Mouse (Mus musculus): ENCODE data around the gene Ntsr1. TPM values are rescaled to one million over a fixed set of nuclear protein-coding genes. Genes with fewer than 3 reads are reported as not detected.

The Ntsr1 gene
- not detected for polyA plus RNA-seq (2015; fragmentation: Illumina TruSeq; extraction: RNeasy Lipid Tissue Mini Kit (QIAGEN cat#74804); ENCODE audit: insufficient read depth, low read depth, low replicate concordance)

GRCm38 (mm10) chr2:180499741-180500140 is at the start of gene Ntsr1:
Gene Ntsr1, plus strand, starts transcription at chr2:180499976.

GRCm38 (mm10) chr2:180455723-180456698 is 43.8 kb upstream of the Ntsr1 start, which contains the start of gene Slco4a1:
Gene Slco4a1, plus strand, starts transcription at chr2:180456245.

GRCm38 (mm10) chr2:180581002-180581401 is 81.2 kb downstream of the Ntsr1 start, which contains the start of gene Mrgbp:
Gene Mrgbp, plus strand, starts transcription at chr2:180581304.

GRCm38 (mm10) chr2:180589123-180589831 is 89.5 kb downstream of the Ntsr1 start, which contains the start of gene Ogfr:
Gene Ogfr, plus strand, starts transcription at chr2:180589245.

Other genes starting within 250 kb of the Ntsr1 start
- 683 TPM for gene Rps21, start 242.6 kb upstream of the Ntsr1 start, polyA plus RNA-seq (2015; fragmentation: Illumina TruSeq; extraction: RNeasy Lipid Tissue Mini Kit (QIAGEN cat#74804); ENCODE audit: insufficient read depth, low read depth, low replicate concordance)
- 7.8 TPM for gene Cables2, start 226.5 kb upstream of the Ntsr1 start, polyA plus RNA-seq (2015; fragmentation: Illumina TruSeq; extraction: RNeasy Lipid Tissue Mini Kit (QIAGEN cat#74804); ENCODE audit: insufficient read depth, low read depth, low replicate concordance)
- gene Rbbp8nl, start 210.1 kb upstream of the Ntsr1 start, polyA plus RNA-seq (2015; fragmentation: Illumina TruSeq; extraction: RNeasy Lipid Tissue Mini Kit (QIAGEN cat#74804); ENCODE audit: insufficient read depth, low read depth, low replicate concordance) = not detected
- gene Gata5, start 165.3 kb upstream of the Ntsr1 start, polyA plus RNA-seq (2015; fragmentation: Illumina TruSeq; extraction: RNeasy Lipid Tissue Mini Kit (QIAGEN cat#74804); ENCODE audit: insufficient read depth, low read depth, low replicate concordance) = 0.72 TPM
- 6.0 TPM for gene Slco4a1, start 43.7 kb upstream of the Ntsr1 start, polyA plus RNA-seq (2015; fragmentation: Illumina TruSeq; extraction: RNeasy Lipid Tissue Mini Kit (QIAGEN cat#74804); ENCODE audit: insufficient read depth, low read depth, low replicate concordance)
- gene Mrgbp, start 81.3 kb downstream of the Ntsr1 start, polyA plus RNA-seq (2015; fragmentation: Illumina TruSeq; extraction: RNeasy Lipid Tissue Mini Kit (QIAGEN cat#74804); ENCODE audit: insufficient read depth, low read depth, low replicate concordance) = 9.0 TPM
- gene Ogfr, start 89.3 kb downstream of the Ntsr1 start, polyA plus RNA-seq (2015; fragmentation: Illumina TruSeq; extraction: RNeasy Lipid Tissue Mini Kit (QIAGEN cat#74804); ENCODE audit: insufficient read depth, low read depth, low replicate concordance) = 7.9 TPM
- gene Col9a3, start 97.8 kb downstream of the Ntsr1 start, polyA plus RNA-seq (2015; fragmentation: Illumina TruSeq; extraction: RNeasy Lipid Tissue Mini Kit (QIAGEN cat#74804); ENCODE audit: insufficient read depth, low read depth, low replicate concordance) = 3.4 TPM
- not detected for gene Tcfl5, start 142.7 kb downstream of the Ntsr1 start, polyA plus RNA-seq (2015; fragmentation: Illumina TruSeq; extraction: RNeasy Lipid Tissue Mini Kit (QIAGEN cat#74804); ENCODE audit: insufficient read depth, low read depth, low replicate concordance)
- 6.4 TPM for gene Dido1, start 210.0 kb downstream of the Ntsr1 start, polyA plus RNA-seq (2015; fragmentation: Illumina TruSeq; extraction: RNeasy Lipid Tissue Mini Kit (QIAGEN cat#74804); ENCODE audit: insufficient read depth, low read depth, low replicate concordance)
- 6.6 TPM for gene Gid8, start 210.1 kb downstream of the Ntsr1 start, polyA plus RNA-seq (2015; fragmentation: Illumina TruSeq; extraction: RNeasy Lipid Tissue Mini Kit (QIAGEN cat#74804); ENCODE audit: insufficient read depth, low read depth, low replicate concordance)
- 24.0 TPM for gene Slc17a9, start 225.3 kb downstream of the Ntsr1 start, polyA plus RNA-seq (2015; fragmentation: Illumina TruSeq; extraction: RNeasy Lipid Tissue Mini Kit (QIAGEN cat#74804); ENCODE audit: insufficient read depth, low read depth, low replicate concordance)

Data from pancreas, adult 10 weeks (tissue).